Mouse (Mus musculus): ENCODE data around the gene Nbr1.

The Nbr1 gene

GRCm38 (mm10) chr11:101551751-101552475 is at the start of gene Nbr1, which contains the start of gene Brca1:
Gene Nbr1 (plus strand): TSS chr11:101552149.
Gene Brca1 (minus strand): TSS chr11:101551955.
- peak; percentile 93 for DNase-seq (ENCODE audit: low spot score)

- DNase-seq (ENCODE audit: low spot score) = no peak
These were observed 45.6 kb upstream of the Nbr1 start for GRCm38 (mm10) chr11:101506269-101506780.

GRCm38 (mm10) chr11:101507090-101507489 is 44.9 kb upstream of the Nbr1 start:
- DNase-seq (ENCODE audit: low spot score) = no peak

- no peak for DNase-seq (ENCODE audit: low spot score)
These were observed 33.0 kb upstream of the Nbr1 start for GRCm38 (mm10) chr11:101518937-101519336.

- DNase-seq (ENCODE audit: low spot score) = no peak
These were observed 32.6 kb upstream of the Nbr1 start for GRCm38 (mm10) chr11:101519364-101519763.

GRCm38 (mm10) chr11:101524446-101524845 is 27.5 kb upstream of the Nbr1 start:
- no peak for DNase-seq (ENCODE audit: low spot score)

- DNase-seq (ENCODE audit: low spot score) = no peak
These were observed 26.9 kb upstream of the Nbr1 start for GRCm38 (mm10) chr11:101525056-101525455.

GRCm38 (mm10) chr11:101525936-101526595 is 25.9 kb upstream of the Nbr1 start:
- DNase-seq (ENCODE audit: low spot score) = no peak

- DNase-seq (ENCODE audit: low spot score) = no peak
These were observed 25.3 kb upstream of the Nbr1 start for GRCm38 (mm10) chr11:101526686-101527085.

GRCm38 (mm10) chr11:101543533-101543932 is 8.4 kb upstream of the Nbr1 start:
- no peak for DNase-seq (ENCODE audit: low spot score)

GRCm38 (mm10) chr11:101544132-101544531 is 7.8 kb upstream of the Nbr1 start:
- DNase-seq (ENCODE audit: low spot score) = no peak

- DNase-seq (ENCODE audit: low spot score) = no peak
These were observed 3.4 kb upstream of the Nbr1 start for GRCm38 (mm10) chr11:101548526-101548925.

- DNase-seq (ENCODE audit: low spot score) = peak; percentile 98
These were observed 739 bp downstream of the Nbr1 start for GRCm38 (mm10) chr11:101552476-101553300.

- DNase-seq (ENCODE audit: low spot score) = no peak
These were observed 1.5 kb downstream of the Nbr1 start for GRCm38 (mm10) chr11:101553354-101553930.

GRCm38 (mm10) chr11:101556541-101556940 is 4.6 kb downstream of the Nbr1 start:
- no peak for DNase-seq (ENCODE audit: low spot score)

- DNase-seq (ENCODE audit: low spot score) = no peak
These were observed 5.0 kb downstream of the Nbr1 start for GRCm38 (mm10) chr11:101556954-101557353.

GRCm38 (mm10) chr11:101562391-101562790 is 10.4 kb downstream of the Nbr1 start:
- DNase-seq (ENCODE audit: low spot score) = no peak

- no peak for DNase-seq (ENCODE audit: low spot score)
These were observed 16.5 kb downstream of the Nbr1 start for GRCm38 (mm10) chr11:101568421-101568820.

GRCm38 (mm10) chr11:101576116-101576515 is 24.2 kb downstream of the Nbr1 start:
- DNase-seq (ENCODE audit: low spot score) = no peak

- no peak for DNase-seq (ENCODE audit: low spot score)
These were observed 29.3 kb downstream of the Nbr1 start for GRCm38 (mm10) chr11:101581081-101581764.

Data from testis, postnatal 14 days (tissue).